Mouse (Mus musculus) CH12.LX (cell line): ENCODE measurements around the gene Gm28038. TPM values are rescaled to one million over a fixed set of nuclear protein-coding genes. Genes with fewer than 3 reads are reported as not detected.

Experiments
- DNase-seq: peaks from one replicate; pipeline ENCODE4 v3.0.0-alpha.2; 2013; ENCODE audit errors: extremely low read depth
- H3K27ac ChIP-seq: 2 replicates; pipeline ENCODE4 v1.5.1; 2012; ENCODE audit warnings: low read depth, mild to moderate bottlenecking, control low read depth, moderate library complexity; ENCODE audit not compliant: insufficient read depth
- H3K27me3 ChIP-seq: replicated peaks from 2 replicates; pipeline ENCODE3; 2012; ENCODE audit warnings: inconsistent platforms
- H3K36me3 ChIP-seq, 2 experiments: replicated peaks in 1 of 2; 2 replicates each; pipeline versions ENCODE3 to v1.6.1; 2012; ENCODE audit warnings: inconsistent platforms in 1 of 2, low read length in 1 of 2, mild to moderate bottlenecking in 1 of 2, mixed read lengths in 1 of 2, moderate library complexity in 1 of 2; ENCODE audit not compliant: control insufficient read depth in 1 of 2, insufficient read depth in 1 of 2
- H3K4me1 ChIP-seq, 2 experiments: 2 replicates each; pipeline ENCODE4 v1.6.1; 2012; ENCODE audit warnings: inconsistent platforms in 1 of 2, moderate library complexity in 1 of 2; ENCODE audit not compliant: insufficient read depth in 2 of 2, control insufficient read depth in 1 of 2
- H3K4me2 ChIP-seq: 2 replicates; pipeline ENCODE4 v1.6.1; 2012; ENCODE audit warnings: low read depth, mild to moderate bottlenecking, control low read depth; ENCODE audit not compliant: poor library complexity, insufficient read depth, severe bottlenecking
- H3K4me3 ChIP-seq, 3 experiments: fragments of 150-350 bp in 1 of 3; sonication (generic) in 1 of 3; replicated peaks in 1 of 3; 2 replicates each; pipeline versions ENCODE3 to v1.5.1; 2011 to 2012; ENCODE audit warnings: low read depth in 2 of 3, low read length in 2 of 3, mild to moderate bottlenecking in 2 of 3, moderate library complexity in 2 of 3, control low read depth in 1 of 3, improper control_type of control experiment in 1 of 3, inconsistent platforms in 1 of 3, mixed read lengths in 1 of 3; ENCODE audit not compliant: poor library complexity in 1 of 3
- H3K79me2 ChIP-seq: replicated peaks from 2 replicates; pipeline ENCODE4 v1.6.1; 2012; ENCODE audit warnings: mild to moderate bottlenecking, moderate library complexity; ENCODE audit not compliant: control insufficient read depth, poor library complexity, insufficient read depth, severe bottlenecking; ENCODE audit errors: extremely low read depth
- H3K9ac ChIP-seq: 2 replicates; pipeline ENCODE4 v1.6.1; 2012; ENCODE audit warnings: low read depth, mild to moderate bottlenecking, control low read depth, moderate library complexity; ENCODE audit not compliant: insufficient read depth
- H3K9me3 ChIP-seq: replicated peaks from 2 replicates; pipeline ENCODE3; 2012; ENCODE audit warnings: low read length, inconsistent platforms, mixed read lengths
- CHD1 ChIP-seq: IDR thresholded peaks from 2 replicates; pipeline ENCODE4 v1.6.1; 2012; ENCODE audit warnings: low read depth, low read length, improper control_type of control experiment, inconsistent platforms
- CTCF ChIP-seq, 2 experiments: IDR thresholded peaks in 1 of 2; conservative IDR thresholded peaks in 1 of 2; 2 replicates each; pipeline ENCODE4 v1.5.1; 2011 to 2012; ENCODE audit warnings: low read depth in 2 of 2, low read length in 2 of 2, improper control_type of control experiment in 1 of 2, inconsistent platforms in 1 of 2, mild to moderate bottlenecking in 1 of 2, moderate library complexity in 1 of 2
- E2F4 ChIP-seq: IDR thresholded peaks from 2 replicates; pipeline ENCODE4 v1.6.1; 2011; ENCODE audit warnings: low read depth, low read length, improper control_type of control experiment; ENCODE audit not compliant: insufficient replicate concordance
- ELF1 ChIP-seq: IDR thresholded peaks from 2 replicates; pipeline ENCODE4 v1.6.1; 2014; ENCODE audit warnings: low read depth, mild to moderate bottlenecking, inconsistent platforms, low read length, improper control_type of control experiment
- GABPA ChIP-seq: IDR thresholded peaks from 2 replicates; pipeline ENCODE4 v1.6.1; 2012; ENCODE audit warnings: low read depth, low read length, improper control_type of control experiment, inconsistent platforms; ENCODE audit not compliant: insufficient replicate concordance
- JUND ChIP-seq: conservative IDR thresholded peaks from 2 replicates; pipeline ENCODE4 v1.6.1; 2011; ENCODE audit warnings: low read depth, low read length, improper control_type of control experiment
- KAT2A ChIP-seq: IDR thresholded peaks from 2 replicates; pipeline ENCODE4 v1.6.1; 2012; ENCODE audit warnings: low read length, improper control_type of control experiment, inconsistent platforms; ENCODE audit not compliant: insufficient replicate concordance
- MAFK ChIP-seq: IDR thresholded peaks from 2 replicates; pipeline ENCODE4 v1.6.1; 2011; ENCODE audit warnings: low read length, improper control_type of control experiment; ENCODE audit not compliant: insufficient replicate concordance
- MXI1 ChIP-seq: IDR thresholded peaks from 2 replicates; pipeline ENCODE4 v1.6.1; 2011; ENCODE audit warnings: mild to moderate bottlenecking, low read depth, low read length, improper control_type of control experiment
- NELFE ChIP-seq: IDR thresholded peaks from 2 replicates; pipeline ENCODE4 v1.6.1; 2011; ENCODE audit warnings: low read depth, low read length, improper control_type of control experiment
- PAX5 ChIP-seq: IDR thresholded peaks from 2 replicates; pipeline ENCODE4 v1.6.1; 2012; ENCODE audit warnings: low read length, inconsistent platforms, mixed read lengths
- RAD21 ChIP-seq: IDR thresholded peaks from 2 replicates; pipeline ENCODE4 v1.6.1; 2011; ENCODE audit warnings: low read depth, mild to moderate bottlenecking, low read length, improper control_type of control experiment, moderate library complexity
- SIN3A ChIP-seq: IDR thresholded peaks from 2 replicates; pipeline ENCODE4 v1.6.1; 2012; ENCODE audit warnings: low read length, improper control_type of control experiment, inconsistent platforms
- SMC3 ChIP-seq: IDR thresholded peaks from 2 replicates; pipeline ENCODE4 v1.6.1; 2011; ENCODE audit warnings: low read depth, low read length, improper control_type of control experiment
- TBP ChIP-seq: conservative IDR thresholded peaks from 2 replicates; pipeline ENCODE4 v1.6.1; 2011; ENCODE audit warnings: low read depth, low read length, improper control_type of control experiment
- TCF12 ChIP-seq: IDR thresholded peaks from 2 replicates; pipeline ENCODE4 v1.6.1; 2014; ENCODE audit warnings: low read depth, mild to moderate bottlenecking, inconsistent platforms, low read length, improper control_type of control experiment
- UBTF ChIP-seq: IDR thresholded peaks from 2 replicates; pipeline ENCODE4 v1.6.1; 2012; ENCODE audit warnings: low read depth, mild to moderate bottlenecking, inconsistent platforms, low read length, improper control_type of control experiment, moderate library complexity
- dilution Hi-C: fragments of 300-500 bp; cut with MboI; formaldehyde crosslinking; loops from 2 replicates; pipeline ENCODE4 v1.14.3; 2020; ENCODE audit warnings: low sequenced_read_pairs; ENCODE audit not compliant: extremely low pct_unique_long_range_greater_than_20kb, extremely low pct_ligation_motif_present
- in situ Hi-C: fragments of 300-500 bp; cut with MboI; formaldehyde crosslinking; loops from 3 replicates; pipeline ENCODE4 v1.14.3; 2019; ENCODE audit warnings: low sequenced_read_pairs, low pct_ligation_motif_present, low pct_unique_long_range_greater_than_20kb, mixed read lengths
- polyA plus RNA-seq: library from polyadenylated mRNA; unstranded; fragments of >175 nt; gene quantifications from 2 replicates; pipeline ENCODE4 v1.2.1, GENCODE M21; 2012; ENCODE audit warnings: low read depth; ENCODE audit not compliant: insufficient read length
- total RNA-seq, 2 experiments: library from RNA; depleted of rRNA; stranded (reverse); fragments of 300-350 nt in 1 of 2; fragments of >200 nt in 1 of 2; gene quantifications; 2 replicates each; pipeline ENCODE4 v1.2.3; 2012 to 2014

Gm28038 gene
- total and polyA plus RNA-seq, 3 experiments: not detected

- Histone ChIP-seq H3K27ac (no peak overlapping the region), H3K27me3 (no peaks in the 10 kb centered on the region), H3K4me1 (peaks cover 8 to 31% of the 10 kb centered on the region in 2 experiments), H3K36me3 (peaks cover 7 to 38% of the 10 kb centered on the region in 2 experiments), H3K4me3 (peak overlapping the region; percentile 97 to 99 (median 99)), H3K79me2 (peaks cover 50% of the 10 kb centered on the region), H3K4me2 (peak overlapping the region; percentile 94), H3K9me3 (no peaks in the 10 kb centered on the region), H3K9ac (peak overlapping the region; percentile 91)
- dilution Hi-C loops: no loop called here
- TF ChIP-seq NELFE (peak; percentile 40), UBTF (no peak), CTCF (conservative IDR thresholded peaks at IDR 0.05 in 1 of 2, IDR thresholded peaks at IDR 0.05 in 1 of 2; ENCODE audit: low read depth in 2 of 2, low read length in 2 of 2) (peak in 1 of 2 experiments; percentile 31; a peak in 2 of 4 replicates), CHD1 (0 out of 2 replicates have a peak, but pooled peaks have one; percentile 12), TCF12 (0 out of 2 replicates have a peak, but pooled peaks have one; percentile 24), SIN3A (peak; percentile 8; the same call in 1 of the 2 replicates), TBP (0 out of 2 replicates have a peak, but pooled peaks have one; percentile 27), JUND (0 out of 2 replicates have a peak, but pooled peaks have one; percentile 20), E2F4 (no peak), MAFK (no peak)
- peak; percentile 52 for DNase-seq
- in situ Hi-C loops: loop anchor here (5.0 kb wide), 1 partner anchor 100 kb away; no protein-coding TSS in a partner anchor
These were observed 6.2 kb downstream of the Gm28038 start for GRCm38 (mm10) chr2:30287027-30287373.

DNA sequence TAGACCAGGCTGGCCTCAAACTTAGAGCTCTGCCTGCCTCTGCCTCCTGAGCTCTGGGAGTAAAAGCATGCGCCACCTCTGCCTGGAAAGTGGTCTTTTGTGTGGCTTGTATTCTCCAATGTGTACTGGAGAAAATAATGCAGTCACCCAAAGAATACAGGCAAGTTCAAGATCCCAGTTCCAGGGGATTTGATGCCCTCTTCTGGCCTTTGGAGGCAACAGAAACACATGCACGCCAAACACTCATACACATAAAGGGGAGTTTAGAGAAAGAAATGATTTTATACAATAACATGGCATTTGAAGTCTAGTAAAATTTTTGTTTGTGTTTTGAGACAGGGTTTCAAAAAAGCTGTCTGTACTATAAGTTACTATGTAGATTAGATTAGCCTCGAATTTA, 18.7 kb downstream of the Gm28038 start:
- no peaks in the 10 kb centered on the region for H3K4me1 ChIP-seq
- H3K27ac ChIP-seq: no peak overlapping the region
- no peaks in the 10 kb centered on the region for H3K27me3 ChIP-seq
- no peaks in the 10 kb centered on the region for H3K9me3 ChIP-seq
- no peak overlapping the region for H3K9ac ChIP-seq
- peak; percentile 10 for DNase-seq
- no peaks in the 10 kb centered on the region; the same call in 1 of the 2 replicates for H3K79me2 ChIP-seq
- dilution Hi-C loops: no loop called here
- no peak overlapping the region for H3K4me2 ChIP-seq
- no peak overlapping the region for H3K4me3 ChIP-seq
- no peak for TF ChIP-seq ELF1
- peak; percentile 39 for TF ChIP-seq RAD21
- TF ChIP-seq SMC3: peak; percentile 19; the same call in 1 of the 2 replicates
- peak in 1 of 2 experiments; percentile 50; a peak in 2 of 4 replicates for TF ChIP-seq CTCF (conservative IDR thresholded peaks at IDR 0.05 in 1 of 2, IDR thresholded peaks at IDR 0.05 in 1 of 2; ENCODE audit: low read depth in 2 of 2, low read length in 2 of 2)
- H3K36me3 ChIP-seq: peaks cover 40 to 85% of the 10 kb centered on the region in 2 experiments
- in situ Hi-C loops: no loop called here

- Histone ChIP-seq H3K36me3 (peaks cover 44 to 87% of the 10 kb centered on the region in 2 experiments), H3K9ac (no peak overlapping the region), H3K4me2 (no peak overlapping the region), H3K4me3 (no peak overlapping the region), H3K9me3 (no peaks in the 10 kb centered on the region), H3K4me1 (no peaks in the 10 kb centered on the region), H3K27me3 (no peaks in the 10 kb centered on the region), H3K27ac (no peak overlapping the region), H3K79me2 (no peaks in the 10 kb centered on the region; the same call in 1 of the 2 replicates)
- TF ChIP-seq KAT2A: no peak
- no peak for TF ChIP-seq MXI1
- TF ChIP-seq GABPA: no peak
- no peak for TF ChIP-seq CHD1
- no peak for TF ChIP-seq TBP
- no peak for TF ChIP-seq NELFE
- TF ChIP-seq PAX5: no peak
- dilution Hi-C loops (no loop called here), in situ Hi-C loops (no loop called here)
- no peak for DNase-seq
These were observed 19.1 kb downstream of the Gm28038 start for GRCm38 (mm10) chr2:30299966-30300365.
